Mouse (Mus musculus): ENCODE measurements around the gene Srarp. TPM values are rescaled to one million over a fixed set of nuclear protein-coding genes. Genes with fewer than 3 reads are reported as not detected.

Gene Srarp
- polyA plus RNA-seq, 1 experiment: not detected

DNA sequence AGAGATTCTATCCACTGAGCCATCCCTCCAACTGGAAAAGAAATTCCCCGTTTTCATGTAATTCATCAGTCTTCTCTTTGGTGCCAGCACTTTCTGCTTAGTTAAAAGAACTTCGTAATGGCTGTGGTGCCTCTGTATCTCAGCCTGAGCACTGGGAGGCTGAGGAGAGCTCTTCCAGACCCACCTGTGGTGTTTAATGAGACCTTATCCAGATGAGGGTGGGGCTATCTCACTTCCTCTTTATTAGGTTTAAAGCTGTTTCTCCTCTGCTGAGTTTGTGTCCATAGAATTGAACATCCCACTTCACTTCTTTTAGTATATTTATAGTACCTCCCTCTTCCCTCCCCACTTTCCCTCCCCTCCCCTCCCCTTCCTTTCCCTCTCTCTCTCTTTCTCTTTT is 15.3 kb upstream of the Srarp start:
- 81% methylated on average over 2 of the region's 2 CpGs for WGBS

DNA sequence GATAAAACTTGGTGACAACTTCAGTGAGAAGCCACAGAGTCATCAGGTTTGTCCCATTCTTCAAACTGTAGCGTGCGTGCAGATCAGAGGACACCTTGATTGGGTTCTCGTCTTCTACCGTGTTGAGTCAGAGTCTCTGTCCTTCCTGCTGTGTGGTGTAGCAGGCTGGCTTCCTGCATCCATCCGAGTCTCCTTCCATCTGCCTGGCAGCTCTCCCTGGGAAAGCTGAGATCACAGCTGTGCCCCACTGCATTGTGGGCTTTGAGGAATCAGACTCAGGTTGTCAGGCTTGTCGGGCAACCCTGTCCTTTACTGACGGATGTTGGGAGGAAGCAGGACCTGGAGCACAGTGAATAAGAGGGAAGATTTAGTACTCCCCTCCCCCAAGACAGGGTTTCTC is 10.3 kb upstream of the Srarp start:
- H3K4me3 ChIP-seq (ENCODE audit: extremely low read depth, insufficient read depth, insufficient read length): no peak overlapping the region
- WGBS: 83% methylated on average over 7 of the region's 7 CpGs
- no peak overlapping the region for H3K27ac ChIP-seq (ENCODE audit: insufficient read depth, low read length)
- TF ChIP-seq CTCF (IDR thresholded peaks at IDR 0.05; ENCODE audit: extremely low read depth, insufficient read depth, insufficient read length, insufficient replicate concordance) (no peak), POLR2A (IDR thresholded peaks at IDR 0.05; ENCODE audit: low read depth, low read length) (no peak)
- no peaks in the 10 kb centered on the region for H3K27me3 ChIP-seq (ENCODE audit: control insufficient read depth, insufficient read depth, low read length)
- H3K4me1 ChIP-seq (ENCODE audit: control insufficient read depth, insufficient read depth, insufficient read length): peaks cover 4% of the 10 kb centered on the region; the same call in 1 of the 2 replicates
- H3K36me3 ChIP-seq (ENCODE audit: control insufficient read depth, insufficient read depth, low read length): peaks cover 3% of the 10 kb centered on the region; the same call in 1 of the 2 replicates
- DNase-seq (ENCODE audit: low read depth in 1 of 2, low spot score in 2 of 2): no peak

More for the DNA sequence above, 15.3 kb upstream of the Srarp start:
- Histone ChIP-seq H3K4me3 (ENCODE audit: extremely low read depth, insufficient read depth, insufficient read length) (no peak overlapping the region), H3K4me1 (ENCODE audit: control insufficient read depth, insufficient read depth, insufficient read length) (peaks cover 10% of the 10 kb centered on the region; the same call in 1 of the 2 replicates), H3K36me3 (ENCODE audit: control insufficient read depth, insufficient read depth, low read length) (peaks cover 7% of the 10 kb centered on the region; the same call in 1 of the 2 replicates), H3K27ac (ENCODE audit: insufficient read depth, low read length) (no peak overlapping the region), H3K27me3 (ENCODE audit: control insufficient read depth, insufficient read depth, low read length) (no peaks in the 10 kb centered on the region)
- TF ChIP-seq CTCF (IDR thresholded peaks at IDR 0.05; ENCODE audit: extremely low read depth, insufficient read depth, insufficient read length, insufficient replicate concordance) (no peak), POLR2A (IDR thresholded peaks at IDR 0.05; ENCODE audit: low read depth, low read length) (no peak)
- DNase-seq (ENCODE audit: low read depth in 1 of 2, low spot score in 2 of 2): no peak

DNA sequence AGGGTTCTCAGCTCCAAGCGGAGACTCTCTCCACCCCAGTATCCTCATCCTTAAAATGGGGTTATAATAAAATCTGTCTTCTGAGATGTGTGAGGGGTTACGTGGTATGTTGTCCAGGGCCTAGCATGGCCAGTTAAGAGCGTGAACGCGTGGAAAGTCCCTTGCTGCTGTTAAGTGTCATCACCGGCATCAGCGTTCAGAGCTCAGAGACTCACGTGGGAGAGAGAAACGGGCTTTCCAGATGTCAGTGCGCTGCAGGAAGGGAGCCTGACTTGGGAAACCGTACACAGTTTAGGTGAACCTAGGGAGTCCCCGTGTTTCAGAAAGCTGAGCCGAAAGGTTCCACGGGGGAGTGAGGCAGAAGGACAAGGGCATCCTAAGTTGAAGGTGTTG is 9.4 kb upstream of the Srarp start:
- 21% methylated on average over 14 of the region's 14 CpGs for WGBS
- TF ChIP-seq POLR2A (IDR thresholded peaks at IDR 0.05; ENCODE audit: low read depth, low read length): no peak
- TF ChIP-seq CTCF (IDR thresholded peaks at IDR 0.05; ENCODE audit: extremely low read depth, insufficient read depth, insufficient read length, insufficient replicate concordance): no peak
- no peak for DNase-seq (ENCODE audit: low read depth in 1 of 2, low spot score in 2 of 2)
- H3K27ac ChIP-seq (ENCODE audit: insufficient read depth, low read length): no peak overlapping the region
- H3K4me1 ChIP-seq (ENCODE audit: control insufficient read depth, insufficient read depth, insufficient read length): peaks cover 4% of the 10 kb centered on the region; the same call in 1 of the 2 replicates
- peak overlapping the region; percentile 90 for H3K4me3 ChIP-seq (ENCODE audit: extremely low read depth, insufficient read depth, insufficient read length)
- peaks cover 3% of the 10 kb centered on the region; the same call in 1 of the 2 replicates for H3K36me3 ChIP-seq (ENCODE audit: control insufficient read depth, insufficient read depth, low read length)
- no peaks in the 10 kb centered on the region for H3K27me3 ChIP-seq (ENCODE audit: control insufficient read depth, insufficient read depth, low read length)

DNA sequence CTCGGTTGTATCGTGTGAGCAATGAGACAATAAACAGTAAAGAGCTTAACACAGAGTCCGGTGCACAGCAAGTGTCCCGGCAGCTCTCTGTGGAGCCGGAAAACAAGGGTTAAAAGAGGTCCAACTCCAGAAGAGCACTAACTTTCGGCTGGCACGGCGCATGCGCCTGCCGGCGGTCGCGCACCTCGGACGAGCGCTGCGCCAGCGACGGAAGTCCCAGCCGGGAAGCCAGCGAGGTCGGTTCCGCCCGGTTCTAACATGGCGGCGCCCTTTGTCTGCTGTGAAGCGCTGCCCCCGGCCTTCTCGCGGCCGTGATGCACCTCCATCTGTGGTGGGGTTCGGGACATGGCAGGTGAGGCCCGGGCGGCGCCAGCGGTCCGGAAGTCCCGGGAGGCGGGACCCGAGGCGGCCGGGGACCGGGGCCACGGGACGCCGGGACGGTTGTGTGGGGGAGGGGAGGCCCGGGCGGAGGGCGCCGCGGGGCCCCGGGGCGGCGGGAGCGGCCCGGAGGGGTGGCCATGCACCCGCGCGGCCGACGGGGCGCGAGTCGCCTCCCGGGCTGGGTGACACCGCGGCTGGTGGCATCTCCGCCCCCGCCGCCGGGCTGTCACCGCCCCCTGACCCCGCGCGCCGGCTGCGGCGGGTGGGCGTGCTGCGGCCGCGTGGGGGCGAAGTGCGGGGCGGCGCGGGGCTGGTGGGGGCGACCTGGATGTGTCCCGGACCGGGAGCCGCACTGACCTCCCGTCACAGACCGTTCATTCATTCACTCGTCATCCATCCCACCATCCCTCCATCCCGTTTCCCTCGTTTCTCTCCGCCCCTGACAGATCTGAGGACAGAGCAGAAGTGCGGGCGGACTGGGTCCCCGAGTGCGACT is 8.8 kb upstream of the Srarp start, which contains the start of gene Zbtb17:
Gene Zbtb17 (plus strand): TSS at position 204 of the 877 bp plus-strand sequence.
- peaks cover 1% of the 10 kb centered on the region; the same call in 1 of the 2 replicates for H3K36me3 ChIP-seq (ENCODE audit: control insufficient read depth, insufficient read depth, low read length)
- peaks cover 4% of the 10 kb centered on the region; the same call in 1 of the 2 replicates for H3K4me1 ChIP-seq (ENCODE audit: control insufficient read depth, insufficient read depth, insufficient read length)
- DNase-seq (ENCODE audit: low read depth in 1 of 2, low spot score in 2 of 2): peak; percentile 69 to 88
- WGBS: 2% methylated on average over 86 of the region's 102 CpGs
- H3K4me3 ChIP-seq (ENCODE audit: extremely low read depth, insufficient read depth, insufficient read length): peak within 1 kb of the TSS; percentile 90
- H3K27me3 ChIP-seq (ENCODE audit: control insufficient read depth, insufficient read depth, low read length): no peaks in the 10 kb centered on the region
- TF ChIP-seq POLR2A (IDR thresholded peaks at IDR 0.05; ENCODE audit: low read depth, low read length) (no peak; the same call in 1 of the 2 replicates), CTCF (IDR thresholded peaks at IDR 0.05; ENCODE audit: extremely low read depth, insufficient read depth, insufficient read length, insufficient replicate concordance) (no peak)
- H3K27ac ChIP-seq (ENCODE audit: insufficient read depth, low read length): peak within 1 kb of the TSS; percentile 49; the same call in 1 of the 2 replicates

DNA sequence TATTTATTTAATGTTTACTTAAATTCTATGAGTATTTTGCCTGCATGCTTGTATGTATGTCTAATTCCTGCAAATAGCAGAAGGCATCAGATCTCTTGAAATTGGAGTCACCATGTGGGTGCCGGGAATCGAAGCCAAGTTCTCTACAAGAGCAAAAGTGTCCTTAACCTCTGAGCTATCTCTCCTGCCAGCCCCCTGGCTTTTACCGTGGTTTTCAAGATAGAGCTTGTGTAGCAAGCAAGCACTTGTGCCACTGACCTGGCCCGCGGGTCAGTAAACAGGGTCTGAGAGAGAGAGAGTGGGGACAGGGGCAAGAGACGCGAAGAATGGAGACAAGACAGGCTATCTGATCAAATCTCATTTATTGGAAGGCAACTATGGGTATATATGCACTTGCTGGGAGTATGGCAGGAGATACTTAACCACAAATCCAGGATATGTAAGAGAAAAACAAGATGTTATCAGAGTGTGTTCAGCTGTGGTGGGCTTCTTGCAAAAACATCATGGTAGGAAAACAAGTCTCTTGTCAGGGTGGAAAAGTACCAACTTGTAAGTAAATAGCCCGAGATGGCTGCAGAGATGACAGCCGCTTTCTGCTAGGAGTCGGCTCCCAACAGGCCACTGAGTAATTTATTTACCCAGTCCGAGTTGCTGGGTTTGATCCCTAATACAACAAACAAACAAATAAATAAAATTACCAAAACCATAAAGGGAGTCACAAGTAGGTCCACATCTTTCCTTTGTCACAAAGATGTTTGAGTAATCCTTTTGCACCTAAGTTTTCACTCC is 7.9 kb upstream of the Srarp start:
- no peak for DNase-seq (ENCODE audit: low read depth in 1 of 2, low spot score in 2 of 2)
- H3K4me1 ChIP-seq (ENCODE audit: control insufficient read depth, insufficient read depth, insufficient read length): peaks cover 4% of the 10 kb centered on the region; the same call in 1 of the 2 replicates
- H3K27me3 ChIP-seq (ENCODE audit: control insufficient read depth, insufficient read depth, low read length): no peaks in the 10 kb centered on the region
- 38% methylated on average over 11 of the region's 11 CpGs for WGBS
- 0 out of 2 replicates have a peak, but pooled peaks cover 1% of the 10 kb centered on the region for H3K36me3 ChIP-seq (ENCODE audit: control insufficient read depth, insufficient read depth, low read length)
- H3K4me3 ChIP-seq (ENCODE audit: extremely low read depth, insufficient read depth, insufficient read length): peak overlapping the region; percentile 66
- H3K27ac ChIP-seq (ENCODE audit: insufficient read depth, low read length): 0 out of 2 replicates have a peak overlapping the region, but pooled peaks have one; percentile 49
- no peak for TF ChIP-seq POLR2A (IDR thresholded peaks at IDR 0.05; ENCODE audit: low read depth, low read length)
- TF ChIP-seq CTCF (IDR thresholded peaks at IDR 0.05; ENCODE audit: extremely low read depth, insufficient read depth, insufficient read length, insufficient replicate concordance): no peak

DNA sequence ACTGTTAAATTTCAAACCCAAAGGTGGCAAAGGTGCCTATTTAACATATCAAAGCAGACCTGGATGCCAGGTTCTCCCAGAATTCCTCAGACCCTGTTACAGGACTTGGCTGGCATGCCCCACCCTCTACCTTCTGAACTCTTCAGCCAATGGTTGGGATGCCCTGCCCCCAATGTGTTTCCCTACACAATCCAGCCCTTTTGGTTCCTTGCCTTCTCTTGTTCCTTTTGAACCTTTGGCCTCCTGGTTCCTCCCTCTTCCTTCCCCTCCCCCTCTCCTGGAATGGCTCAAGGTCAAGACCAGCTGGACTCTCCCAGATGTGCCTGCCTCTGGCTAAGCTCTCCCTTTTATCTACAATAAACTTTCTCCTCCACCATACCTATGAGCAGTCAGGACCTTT is 5.0 kb upstream of the Srarp start:
- no peaks in the 10 kb centered on the region for H3K36me3 ChIP-seq (ENCODE audit: control insufficient read depth, insufficient read depth, low read length)
- H3K27me3 ChIP-seq (ENCODE audit: control insufficient read depth, insufficient read depth, low read length): no peaks in the 10 kb centered on the region
- no peak for TF ChIP-seq CTCF (IDR thresholded peaks at IDR 0.05; ENCODE audit: extremely low read depth, insufficient read depth, insufficient read length, insufficient replicate concordance)
- no peak for TF ChIP-seq POLR2A (IDR thresholded peaks at IDR 0.05; ENCODE audit: low read depth, low read length)
- no peak overlapping the region for H3K4me3 ChIP-seq (ENCODE audit: extremely low read depth, insufficient read depth, insufficient read length)
- no peak overlapping the region for H3K27ac ChIP-seq (ENCODE audit: insufficient read depth, low read length)
- H3K4me1 ChIP-seq (ENCODE audit: control insufficient read depth, insufficient read depth, insufficient read length): peaks cover 4% of the 10 kb centered on the region; the same call in 1 of the 2 replicates
- DNase-seq (ENCODE audit: low read depth in 1 of 2, low spot score in 2 of 2): no peak

Data from spleen, adult 2 months (tissue).